Mouse (Mus musculus) limb, embryonic 14.5 days (tissue): ENCODE measurements at regions not wholly inside any gene's neighbourhood (a gene's known extent, or its start where the extent isn't known, plus 50 kb on each side); places are given as distances from the start of the nearest gene placed in this dataset.

ENCODE experiments used
- ATAC-seq: fragments of 200-750 bp; cut with Nextera tagmentation; 2 replicates; pipeline ENCODE4 v1.8.0; 2017; ENCODE audit warnings: low read depth, moderate number of reproducible peaks, moderate TSS enrichment; ENCODE audit not compliant: low FRiP score
- DNase-seq: peaks from one replicate; pipeline ENCODE4 v3.0.0-alpha.2; 2015; ENCODE audit warnings: low spot score
- H3K27ac ChIP-seq: fragments of 300-500 bp; sonication (generic); replicated peaks from 2 replicates; pipeline ENCODE4 v1.5.1; 2014; ENCODE audit warnings: low read depth, mild to moderate bottlenecking, low read length, moderate library complexity, mixed read lengths
- H3K27me3 ChIP-seq: fragments of 300-500 bp; sonication (generic); 2 replicates; pipeline ENCODE4 v1.6.1; 2014; ENCODE audit warnings: low read length, mixed read lengths; ENCODE audit not compliant: control insufficient read depth, insufficient read depth
- H3K36me3 ChIP-seq: fragments of 300-500 bp; sonication (generic); 2 replicates; pipeline ENCODE4 v1.6.1; 2014; ENCODE audit warnings: mild to moderate bottlenecking, low read length, moderate library complexity, mixed read lengths; ENCODE audit not compliant: control insufficient read depth, insufficient read depth
- H3K4me1 ChIP-seq: fragments of 300-500 bp; sonication (generic); 2 replicates; pipeline ENCODE4 v1.6.1; 2014; ENCODE audit warnings: antibody characterized with exemption, low read length, mixed read lengths; ENCODE audit not compliant: control insufficient read depth, insufficient read depth
- H3K4me2 ChIP-seq: fragments of 300-500 bp; sonication (generic); replicated peaks from 2 replicates; pipeline ENCODE4 v1.6.1; 2014; ENCODE audit warnings: low read depth, mild to moderate bottlenecking, low read length, moderate library complexity; ENCODE audit not compliant: severe bottlenecking
- H3K4me3 ChIP-seq: fragments of 300-500 bp; sonication (generic); replicated peaks from 2 replicates; pipeline ENCODE4 v1.5.1; 2014; ENCODE audit warnings: low read length
- H3K9ac ChIP-seq: fragments of 300-500 bp; sonication (generic); 2 replicates; pipeline ENCODE4 v1.6.1; 2014; ENCODE audit warnings: mild to moderate bottlenecking, low read depth, low read length, moderate library complexity; ENCODE audit not compliant: severe bottlenecking
- H3K9me3 ChIP-seq: fragments of 300-500 bp; sonication (generic); 2 replicates; pipeline ENCODE4 v1.6.1; 2016; ENCODE audit warnings: low read length; ENCODE audit not compliant: control insufficient read depth
- POLR2A ChIP-seq: fragments of 200-500 bp; IDR thresholded peaks from 2 replicates; pipeline ENCODE4 v1.8.0; 2012; ENCODE audit warnings: inconsistent platforms, mild to moderate bottlenecking, moderate library complexity, borderline replicate concordance; ENCODE audit not compliant: insufficient read depth, insufficient read length; ENCODE audit errors: extremely low read depth
- WGBS: fragments of 180-500 bp; shearing (Covaris S2); extraction: QIAGEN DNeasy Blood & Tissue Kit; methylation state at CpG from one replicate; pipeline ENCODE4 v1.1.7; 2014; 5-methylcytosine and 5-hydroxymethylcytosine counted together

DNA sequence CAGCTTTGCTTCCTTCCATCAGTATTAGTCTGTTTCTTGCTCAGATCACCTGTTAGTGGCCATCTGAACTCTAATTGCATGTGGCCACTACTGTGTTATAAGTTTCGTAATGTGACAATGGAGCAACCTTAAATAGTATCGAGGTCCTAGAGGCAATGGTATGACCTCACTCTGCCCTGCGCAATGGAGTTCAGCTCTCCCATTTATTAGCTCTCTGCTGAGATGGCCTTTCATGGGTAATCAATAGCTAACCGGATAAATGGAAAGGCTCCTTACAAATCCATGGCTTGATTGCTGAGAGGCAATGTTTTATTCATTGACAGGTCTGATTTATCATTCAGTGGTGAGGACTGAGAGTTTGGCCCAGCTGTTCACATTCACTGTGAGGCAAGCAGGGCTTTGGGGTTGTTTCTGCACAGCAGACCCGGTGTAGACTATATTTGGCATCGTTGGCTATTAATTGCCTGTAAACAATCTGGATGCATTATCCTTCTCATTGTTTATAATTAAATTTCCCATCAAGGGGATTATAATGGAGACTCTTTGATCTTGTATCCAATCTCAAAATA, 543.9 kb downstream of the Plekhb2 start:
- Histone ChIP-seq H3K27me3 (no peaks in the 10 kb centered on the region), H3K9me3 (no peaks in the 10 kb centered on the region), H3K4me3 (no peak overlapping the region), H3K9ac (no peak overlapping the region), H3K27ac (no peak overlapping the region), H3K4me1 (no peaks in the 10 kb centered on the region), H3K4me2 (no peak overlapping the region), H3K36me3 (no peaks in the 10 kb centered on the region)
- 82% methylated on average over 6 of the region's 6 CpGs for WGBS
- TF ChIP-seq POLR2A, result no peak
- DNase-seq (no peak), ATAC-seq (no peak)

DNA sequence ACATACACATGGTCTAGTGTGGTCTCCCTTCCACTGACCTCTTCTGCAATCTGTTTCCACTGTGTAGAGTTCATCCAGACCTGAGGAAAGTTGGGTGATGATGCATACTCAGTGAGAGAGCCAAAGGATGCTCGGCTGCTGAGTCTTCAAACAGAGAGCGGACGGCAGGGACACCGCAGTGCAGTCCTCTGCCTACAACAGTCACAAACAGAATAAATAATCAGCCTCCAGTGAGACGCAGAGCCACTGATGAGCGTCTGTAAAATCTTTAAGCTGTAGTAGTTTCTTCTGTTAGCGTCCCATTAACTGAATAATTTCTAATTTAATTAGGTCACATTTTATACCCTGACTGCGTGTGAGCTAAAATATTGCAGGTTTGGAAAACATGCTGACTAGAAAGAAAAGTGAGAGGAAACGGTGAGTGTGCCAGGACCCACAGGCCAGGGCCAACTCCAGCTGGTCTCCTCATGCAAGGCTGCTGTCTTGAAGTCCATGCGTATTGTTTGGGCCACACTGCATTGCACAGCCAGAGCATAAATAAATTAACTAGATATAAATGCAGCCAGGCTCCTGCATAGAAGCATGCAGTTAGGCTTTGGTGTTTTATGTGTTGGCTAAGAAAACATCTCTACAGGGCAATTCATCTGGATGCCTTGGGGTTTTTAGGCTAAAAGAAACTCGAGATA, 551.0 kb downstream of the Plekhb2 start:
- H3K27me3 ChIP-seq, result no peaks in the 10 kb centered on the region
- WGBS, result 66% methylated on average over 11 of the region's 11 CpGs
- no peak overlapping the region for H3K9ac ChIP-seq
- no peaks in the 10 kb centered on the region for H3K9me3 ChIP-seq
- no peaks in the 10 kb centered on the region for H3K4me1 ChIP-seq
- DNase-seq (no peak), ATAC-seq (no peak)
- H3K4me2 ChIP-seq, result no peak overlapping the region
- no peak overlapping the region for H3K4me3 ChIP-seq
- no peaks in the 10 kb centered on the region for H3K36me3 ChIP-seq
- H3K27ac ChIP-seq, result no peak overlapping the region
- TF ChIP-seq POLR2A, result no peak

- ATAC-seq, result no peak
- no peaks in the 10 kb centered on the region for H3K4me1 ChIP-seq
- no peak overlapping the region for H3K27ac ChIP-seq
- no peak overlapping the region for H3K4me2 ChIP-seq
- H3K9ac ChIP-seq, result no peak overlapping the region
- H3K27me3 ChIP-seq, result no peaks in the 10 kb centered on the region
- TF ChIP-seq POLR2A, result no peak
- H3K36me3 ChIP-seq, result no peaks in the 10 kb centered on the region
- DNase-seq, result no peak
- no peak overlapping the region for H3K4me3 ChIP-seq
- WGBS, result 84% methylated on average over 4 of the region's 4 CpGs
- H3K9me3 ChIP-seq, result no peaks in the 10 kb centered on the region
These were observed 553.2 kb downstream of the Plekhb2 start for GRCm38 (mm10) chr1:35402995-35403394.

GRCm38 (mm10) chr1:35405418-35405817, 555.6 kb downstream of the Plekhb2 start:
- WGBS, result 75% methylated on average over 6 of the region's 6 CpGs

GRCm38 (mm10) chr1:35415646-35416045, 565.9 kb downstream of the Plekhb2 start:
- Histone ChIP-seq H3K36me3 (no peaks in the 10 kb centered on the region), H3K9ac (no peak overlapping the region), H3K4me2 (no peak overlapping the region), H3K4me3 (no peak overlapping the region), H3K4me1 (peaks cover 7% of the 10 kb centered on the region; the same call in 1 of the 2 replicates), H3K27ac (no peak overlapping the region), H3K9me3 (no peaks in the 10 kb centered on the region), H3K27me3 (no peaks in the 10 kb centered on the region)
- TF ChIP-seq POLR2A, result no peak
- WGBS, result 34% methylated on average over 1 of the region's 1 CpGs
- no peak for ATAC-seq
- DNase-seq, result peak; percentile 44

More at GRCm38 (mm10) chr1:35405418-35405817, 555.6 kb downstream of the Plekhb2 start:
- H3K27ac ChIP-seq, result no peak overlapping the region
- H3K4me3 ChIP-seq, result no peak overlapping the region
- TF ChIP-seq POLR2A, result no peak
- no peaks in the 10 kb centered on the region for H3K36me3 ChIP-seq
- no peak overlapping the region for H3K4me2 ChIP-seq
- DNase-seq, result no peak
- H3K27me3 ChIP-seq, result no peaks in the 10 kb centered on the region
- no peaks in the 10 kb centered on the region for H3K4me1 ChIP-seq
- H3K9me3 ChIP-seq, result no peaks in the 10 kb centered on the region
- H3K9ac ChIP-seq, result no peak overlapping the region
- no peak for ATAC-seq
